Mouse (Mus musculus): Measurements from ENCODE around the gene Hist1h2bk. TPM values are rescaled to one million over a fixed set of nuclear protein-coding genes. Genes with fewer than 3 reads are reported as not detected.
"Not testable (repeated sequence)": the region's sequence is repeated elsewhere in the genome, so short reads cannot be mapped to it uniquely, and the experiment has no call there.

Gene Hist1h2bk
- polyA plus RNA-seq, 1 experiment from 2014 or later = 14.1 TPM

DNA sequence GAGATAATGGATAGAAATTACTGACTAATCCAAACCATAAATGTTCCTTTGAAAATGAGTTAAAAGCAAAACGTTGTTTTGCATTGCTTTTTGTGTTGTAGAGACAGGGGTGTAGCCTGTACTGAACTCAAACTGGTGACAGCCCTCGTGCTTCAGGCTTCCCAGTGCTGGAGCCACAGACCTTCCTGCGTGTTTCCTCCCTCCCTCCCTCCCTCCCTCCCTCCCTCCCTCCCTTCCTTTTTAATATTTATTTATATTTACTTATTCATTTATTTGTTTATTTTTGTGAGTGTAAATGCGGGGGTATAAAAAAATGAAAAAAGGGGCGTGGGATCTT lies 15.8 kb downstream of the Hist1h2bk start:
- H3K9me3 ChIP-seq (ENCODE audit: control insufficient read depth, low read length) = no peaks in the 10 kb centered on the region
- H3K27me3 ChIP-seq (ENCODE audit: control insufficient read depth, insufficient read depth, low read length) = no peaks in the 10 kb centered on the region
- peak overlapping the region; percentile 38 for H3K4me3 ChIP-seq (ENCODE audit: low read length)
- no peaks in the 10 kb centered on the region for H3K36me3 ChIP-seq (ENCODE audit: control insufficient read depth, insufficient read depth, low read length)
- 13% methylated on average over 5 of the region's 5 CpGs for WGBS
- peak overlapping the region; percentile 77 for H3K27ac ChIP-seq (ENCODE audit: low read depth, low read length)
- H3K4me2 ChIP-seq (replicated peaks; ENCODE audit: low read depth, low read length) = peak overlapping the region; percentile 64
- no peaks in the 10 kb centered on the region for H3K4me1 ChIP-seq (ENCODE audit: control insufficient read depth, insufficient read depth, low read length)
- H3K9ac ChIP-seq (ENCODE audit: low read depth, low read length) = peak overlapping the region; percentile 42; the same call in 1 of the 2 replicates
- ATAC-seq (ENCODE audit: low FRiP score, low TSS enrichment) = no peak

DNA sequence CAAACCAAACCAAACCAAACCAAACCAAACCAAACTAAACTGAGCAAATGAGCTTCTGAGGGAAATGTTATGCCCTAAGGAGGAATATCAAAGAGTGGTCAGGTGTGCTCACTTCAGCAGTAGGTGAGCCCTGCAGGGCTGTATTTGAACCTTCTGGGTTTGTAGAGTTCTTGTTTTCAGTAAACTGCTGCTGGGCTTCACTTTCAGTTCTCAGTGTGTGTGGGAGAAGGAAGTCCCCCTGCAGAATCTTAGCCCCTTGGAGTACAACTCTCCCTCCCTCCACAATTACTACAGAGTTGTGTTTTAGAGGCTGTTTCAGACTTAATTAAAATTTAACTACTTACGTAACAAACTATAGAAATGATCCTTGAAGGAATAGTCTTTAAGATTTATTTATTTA lies 18.1 kb downstream of the Hist1h2bk start:
- H3K4me3 ChIP-seq (ENCODE audit: low read length) = no peak overlapping the region
- H3K9ac ChIP-seq (ENCODE audit: low read depth, low read length) = no peak overlapping the region
- H3K27ac ChIP-seq (ENCODE audit: low read depth, low read length) = no peak overlapping the region
- no peaks in the 10 kb centered on the region for H3K36me3 ChIP-seq (ENCODE audit: control insufficient read depth, insufficient read depth, low read length)
- no peak overlapping the region for H3K4me2 ChIP-seq (replicated peaks; ENCODE audit: low read depth, low read length)
- whole genome bisulfite sequencing = 98% methylated on average over 1 of the region's 1 CpGs
- no peaks in the 10 kb centered on the region for H3K4me1 ChIP-seq (ENCODE audit: control insufficient read depth, insufficient read depth, low read length)
- no peaks in the 10 kb centered on the region for H3K9me3 ChIP-seq (ENCODE audit: control insufficient read depth, low read length)
- H3K27me3 ChIP-seq (ENCODE audit: control insufficient read depth, insufficient read depth, low read length) = no peaks in the 10 kb centered on the region
- ATAC-seq (ENCODE audit: low FRiP score, low TSS enrichment) = no peak

DNA sequence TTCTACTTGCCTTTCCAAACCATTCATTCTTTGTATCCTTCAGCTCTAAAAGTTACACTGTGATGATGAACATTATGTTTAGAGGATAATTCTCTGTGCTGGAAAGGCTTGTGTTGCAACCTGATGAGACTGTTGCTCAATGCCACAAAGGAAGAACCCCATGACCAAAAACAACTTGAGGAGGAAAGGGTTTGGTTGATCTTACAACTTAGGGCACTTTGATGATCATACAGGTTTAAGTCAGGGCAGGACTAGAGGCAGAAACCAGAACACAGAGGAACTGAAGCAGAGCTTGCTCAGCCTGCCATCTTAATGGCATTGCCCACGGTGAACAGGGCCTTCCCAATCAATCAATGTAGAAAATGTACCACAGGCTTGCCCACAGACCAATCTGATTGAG lies 25.8 kb downstream of the Hist1h2bk start:
- H3K4me3 ChIP-seq (ENCODE audit: low read length) = no peak overlapping the region
- no peaks in the 10 kb centered on the region for H3K27me3 ChIP-seq (ENCODE audit: control insufficient read depth, insufficient read depth, low read length)
- H3K9ac ChIP-seq (ENCODE audit: low read depth, low read length) = no peak overlapping the region
- H3K27ac ChIP-seq (ENCODE audit: low read depth, low read length) = no peak overlapping the region
- H3K4me2 ChIP-seq (replicated peaks; ENCODE audit: low read depth, low read length) = no peak overlapping the region
- no peaks in the 10 kb centered on the region for H3K36me3 ChIP-seq (ENCODE audit: control insufficient read depth, insufficient read depth, low read length)
- 88% methylated on average over 1 of the region's 1 CpGs for WGBS
- no peaks in the 10 kb centered on the region for H3K4me1 ChIP-seq (ENCODE audit: control insufficient read depth, insufficient read depth, low read length)
- ATAC-seq (ENCODE audit: low FRiP score, low TSS enrichment) = no peak
- H3K9me3 ChIP-seq (ENCODE audit: control insufficient read depth, low read length) = no peaks in the 10 kb centered on the region

DNA sequence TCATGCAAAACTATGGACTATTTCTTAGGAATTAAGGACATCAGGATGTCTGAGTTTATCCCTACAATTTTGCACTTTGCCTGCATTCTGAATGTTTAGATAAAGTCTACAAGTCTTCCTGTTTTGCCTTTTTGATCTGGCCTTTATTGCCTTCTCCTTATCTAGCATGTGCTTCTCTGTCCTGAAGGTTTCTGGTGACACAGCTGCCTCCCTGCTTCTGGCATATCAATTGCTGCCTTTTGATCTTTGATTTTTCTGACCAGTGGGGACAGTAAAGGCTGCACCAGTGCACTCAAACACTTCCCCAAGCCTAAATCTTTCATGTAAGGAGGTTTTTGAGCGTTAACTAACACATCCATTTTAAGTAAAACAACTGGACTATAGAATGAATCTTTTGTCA lies 27.8 kb downstream of the Hist1h2bk start:
- ATAC-seq (ENCODE audit: low FRiP score, low TSS enrichment) = no peak
- Histone ChIP-seq H3K27me3 (ENCODE audit: control insufficient read depth, insufficient read depth, low read length) (no peaks in the 10 kb centered on the region), H3K36me3 (ENCODE audit: control insufficient read depth, insufficient read depth, low read length) (no peaks in the 10 kb centered on the region), H3K4me3 (ENCODE audit: low read length) (no peak overlapping the region), H3K27ac (ENCODE audit: low read depth, low read length) (no peak overlapping the region), H3K9me3 (ENCODE audit: control insufficient read depth, low read length) (no peaks in the 10 kb centered on the region), H3K4me2 (replicated peaks; ENCODE audit: low read depth, low read length) (no peak overlapping the region), H3K9ac (ENCODE audit: low read depth, low read length) (no peak overlapping the region), H3K4me1 (ENCODE audit: control insufficient read depth, insufficient read depth, low read length) (no peaks in the 10 kb centered on the region)
- 59% methylated on average over 1 of the region's 1 CpGs for WGBS

DNA sequence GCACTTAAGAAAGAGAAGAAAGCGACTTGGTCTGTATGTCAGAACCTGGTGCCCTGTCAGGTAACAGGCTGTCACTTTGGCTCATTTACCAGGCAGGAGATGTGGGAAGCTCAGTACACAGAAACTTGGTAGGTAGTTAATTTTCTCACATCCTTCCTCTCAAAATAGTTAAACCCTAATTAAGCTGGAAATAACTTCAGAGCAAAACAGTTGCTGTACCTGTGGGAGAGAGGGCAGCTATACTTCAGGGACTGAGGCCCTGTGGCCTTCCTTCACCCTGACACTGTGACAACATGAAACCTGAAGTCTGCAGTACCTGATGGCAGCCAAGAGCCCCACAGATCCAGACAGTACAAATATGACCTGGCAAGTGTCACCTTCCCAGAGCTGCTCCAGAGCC lies 48.5 kb downstream of the Hist1h2bk start, which contains the start of gene Vmn1r188:
Gene Vmn1r188 (plus strand): TSS at position 301 of the 400 bp plus-strand sequence.
- not testable (repeated sequence) for ATAC-seq (ENCODE audit: low FRiP score, low TSS enrichment); H3K9me3 ChIP-seq (ENCODE audit: control insufficient read depth, low read length); H3K4me1 ChIP-seq (ENCODE audit: control insufficient read depth, insufficient read depth, low read length); H3K4me2 ChIP-seq (replicated peaks; ENCODE audit: low read depth, low read length); H3K27ac ChIP-seq (ENCODE audit: low read depth, low read length); H3K36me3 ChIP-seq (ENCODE audit: control insufficient read depth, insufficient read depth, low read length); H3K4me3 ChIP-seq (ENCODE audit: low read length); H3K9ac ChIP-seq (ENCODE audit: low read depth, low read length); H3K27me3 ChIP-seq (ENCODE audit: control insufficient read depth, insufficient read depth, low read length)
- WGBS = 81% methylated on average over 1 of the region's 1 CpGs

Small RNA genes lying within 50 kb of the gene (microRNA-seq; reads per million reads assigned to microRNA genes)
- gene Gm26300 (not detected), gene Gm44390 (not detected), gene Gm44486 (not detected)

Other genes with a start within 250 kb of the Hist1h2bk start
- 11.0 and 12.2 TPM in 2 replicates for gene Hist1h2an, start 248.7 kb upstream of the Hist1h2bk start, polyA plus RNA-seq (2014; fragmentation: Nextera tagmentation; extraction: Ambion mirVana)
- 1.9 and 4.3 TPM in 2 replicates for gene Hist1h2bp, start 248.4 kb upstream of the Hist1h2bk start, polyA plus RNA-seq (2014; fragmentation: Nextera tagmentation; extraction: Ambion mirVana)
- gene Hist1h2bq, start 225.7 kb upstream of the Hist1h2bk start, polyA plus RNA-seq (2014; fragmentation: Nextera tagmentation; extraction: Ambion mirVana) = 25.4 and 40.2 TPM in 2 replicates
- 2.5 TPM in 1 of 2 replicates, not detected in the other for gene Hist1h2ao, start 225.4 kb upstream of the Hist1h2bk start, polyA plus RNA-seq (2014; fragmentation: Nextera tagmentation; extraction: Ambion mirVana)
- gene Hist1h4m, start 224.1 kb upstream of the Hist1h2bk start, polyA plus RNA-seq (2014; fragmentation: Nextera tagmentation; extraction: Ambion mirVana) = not detected in 2 replicates
- gene Hist1h4n, start 203.7 kb upstream of the Hist1h2bk start, polyA plus RNA-seq (2014; fragmentation: Nextera tagmentation; extraction: Ambion mirVana) = 23.1 and 41.1 TPM in 2 replicates
- 4,540 and 6,439 TPM in 2 replicates for gene Hist1h2ap, start 202.4 kb upstream of the Hist1h2bk start, polyA plus RNA-seq (2014; fragmentation: Nextera tagmentation; extraction: Ambion mirVana)
- 27.1 and 42.5 TPM in 2 replicates for gene Hist1h2br, start 202.1 kb upstream of the Hist1h2bk start, polyA plus RNA-seq (2014; fragmentation: Nextera tagmentation; extraction: Ambion mirVana)
- gene Zfp184, start 90.8 kb upstream of the Hist1h2bk start, polyA plus RNA-seq (2014; fragmentation: Nextera tagmentation; extraction: Ambion mirVana) = 15.5 and 17.9 TPM in 2 replicates
- 0.36 TPM in 1 of 2 replicates, not detected in the other for gene Pom121l2, start 54.7 kb upstream of the Hist1h2bk start, polyA plus RNA-seq (2014; fragmentation: Nextera tagmentation; extraction: Ambion mirVana)
- gene Prss16, start 26.1 kb upstream of the Hist1h2bk start, polyA plus RNA-seq (2014; fragmentation: Nextera tagmentation; extraction: Ambion mirVana) = not detected in 2 replicates
- 8.6 and 14.9 TPM in 2 replicates for gene Hist1h2ah, start 302 bp upstream of the Hist1h2bk start, polyA plus RNA-seq (2014; fragmentation: Nextera tagmentation; extraction: Ambion mirVana)
- 33.2 and 38.0 TPM in 2 replicates for gene Hist1h4i, start 5.5 kb downstream of the Hist1h2bk start, polyA plus RNA-seq (2014; fragmentation: Nextera tagmentation; extraction: Ambion mirVana)
- gene Hist1h2ag, start 7.1 kb downstream of the Hist1h2bk start, polyA plus RNA-seq (2014; fragmentation: Nextera tagmentation; extraction: Ambion mirVana) = 81.2 and 125 TPM in 2 replicates
- gene Hist1h2bj, start 7.3 kb downstream of the Hist1h2bk start, polyA plus RNA-seq (2014; fragmentation: Nextera tagmentation; extraction: Ambion mirVana) = 18.7 and 33.9 TPM in 2 replicates
- gene Vmn1r188, start 48.6 kb downstream of the Hist1h2bk start, polyA plus RNA-seq (2014; fragmentation: Nextera tagmentation; extraction: Ambion mirVana) = not detected in 2 replicates
- gene Vmn1r189, start 70.0 kb downstream of the Hist1h2bk start, polyA plus RNA-seq (2014; fragmentation: Nextera tagmentation; extraction: Ambion mirVana) = not detected in 2 replicates
- gene Vmn1r191, start 148.1 kb downstream of the Hist1h2bk start, polyA plus RNA-seq (2014; fragmentation: Nextera tagmentation; extraction: Ambion mirVana) = not detected in 2 replicates
- gene Vmn1r192, start 155.3 kb downstream of the Hist1h2bk start, polyA plus RNA-seq (2014; fragmentation: Nextera tagmentation; extraction: Ambion mirVana) = not detected in 2 replicates
- not detected in 2 replicates for gene Vmn1r193, start 187.3 kb downstream of the Hist1h2bk start, polyA plus RNA-seq (2014; fragmentation: Nextera tagmentation; extraction: Ambion mirVana)
- not detected in 2 replicates for gene Vmn1r194, start 208.3 kb downstream of the Hist1h2bk start, polyA plus RNA-seq (2014; fragmentation: Nextera tagmentation; extraction: Ambion mirVana)
- gene Vmn1r195, start 234.7 kb downstream of the Hist1h2bk start, polyA plus RNA-seq (2014; fragmentation: Nextera tagmentation; extraction: Ambion mirVana) = not detected in 2 replicates